Mouse (Mus musculus): Measurements from ENCODE around the gene Wnk2. TPM values are rescaled to one million over a fixed set of nuclear protein-coding genes. Genes with fewer than 3 reads are reported as not detected.
"Not testable (repeated sequence)": the region's sequence is repeated elsewhere in the genome, so short reads cannot be mapped to it uniquely, and the experiment has no call there.

The Wnk2 gene
- polyA plus RNA-seq, 1 experiment from 2014 or later: 21.0 TPM

GRCm38 (mm10) chr13:49054753-49055152 lies 93.1 kb downstream of the Wnk2 start:
- H3K27ac ChIP-seq; H3K9ac ChIP-seq (replicated peaks); H3K4me2 ChIP-seq (replicated peaks); H3K4me1 ChIP-seq (replicated peaks); H3K4me3 ChIP-seq (replicated peaks); H3K27me3 ChIP-seq; ATAC-seq; H3K9me3 ChIP-seq: not testable (repeated sequence)
- H3K36me3 ChIP-seq: peaks cover 74% of the 10 kb centered on the region

- Histone ChIP-seq H3K9ac (replicated peaks) (no peak overlapping the region), H3K4me1 (replicated peaks) (no peaks in the 10 kb centered on the region), H3K9me3 (no peaks in the 10 kb centered on the region), H3K36me3 (peaks cover 73% of the 10 kb centered on the region), H3K4me2 (replicated peaks) (no peak overlapping the region), H3K27me3 (no peaks in the 10 kb centered on the region), H3K4me3 (replicated peaks) (no peak overlapping the region), H3K27ac (no peak overlapping the region)
- ATAC-seq: no peak
- 86% methylated on average over 2 of the region's 2 CpGs for WGBS
Measured at GRCm38 (mm10) chr13:49053333-49053732, 94.5 kb downstream of the Wnk2 start.

- ATAC-seq: no peak
- no peaks in the 10 kb centered on the region for H3K9me3 ChIP-seq
- no peaks in the 10 kb centered on the region for H3K4me1 ChIP-seq (replicated peaks)
- no peak overlapping the region for H3K4me2 ChIP-seq (replicated peaks)
- peaks cover 74% of the 10 kb centered on the region for H3K36me3 ChIP-seq
- 47% methylated on average over 9 of the region's 9 CpGs for WGBS
- H3K27me3 ChIP-seq: no peaks in the 10 kb centered on the region
- H3K4me3 ChIP-seq (replicated peaks): no peak overlapping the region
- H3K27ac ChIP-seq: no peak overlapping the region
- H3K9ac ChIP-seq (replicated peaks): no peak overlapping the region
Measured at GRCm38 (mm10) chr13:49052512-49052911, 95.3 kb downstream of the Wnk2 start.

GRCm38 (mm10) chr13:49047393-49047792 lies 100.4 kb downstream of the Wnk2 start:
- no peak overlapping the region for H3K4me3 ChIP-seq (replicated peaks)
- peaks cover 76% of the 10 kb centered on the region for H3K36me3 ChIP-seq
- H3K27ac ChIP-seq: no peak overlapping the region
- no peak overlapping the region for H3K4me2 ChIP-seq (replicated peaks)
- peaks cover 17% of the 10 kb centered on the region for H3K4me1 ChIP-seq (replicated peaks)
- WGBS: 92% methylated on average over 1 of the region's 1 CpGs
- no peaks in the 10 kb centered on the region for H3K27me3 ChIP-seq
- ATAC-seq: no peak
- no peaks in the 10 kb centered on the region for H3K9me3 ChIP-seq
- H3K9ac ChIP-seq (replicated peaks): no peak overlapping the region

GRCm38 (mm10) chr13:49044145-49044561 lies 103.7 kb downstream of the Wnk2 start:
- no peaks in the 10 kb centered on the region for H3K27me3 ChIP-seq
- H3K4me3 ChIP-seq (replicated peaks): no peak overlapping the region
- H3K9me3 ChIP-seq: no peaks in the 10 kb centered on the region
- no peak overlapping the region for H3K4me2 ChIP-seq (replicated peaks)
- WGBS: 7% methylated on average over 10 of the region's 10 CpGs
- H3K36me3 ChIP-seq: peaks cover 61% of the 10 kb centered on the region
- H3K27ac ChIP-seq: peak overlapping the region; percentile 79
- peak overlapping the region; percentile 15; the same call in 1 of the 2 replicates for H3K9ac ChIP-seq (replicated peaks)
- peak; percentile 58 for ATAC-seq
- H3K4me1 ChIP-seq (replicated peaks): peaks cover 17% of the 10 kb centered on the region

- WGBS: 98% methylated on average over 15 of the region's 15 CpGs
- Histone ChIP-seq H3K9ac (replicated peaks) (no peak overlapping the region), H3K27ac (no peak overlapping the region), H3K9me3 (no peaks in the 10 kb centered on the region), H3K4me1 (replicated peaks) (peaks cover 30% of the 10 kb centered on the region), H3K27me3 (no peaks in the 10 kb centered on the region), H3K4me2 (replicated peaks) (no peak overlapping the region), H3K4me3 (replicated peaks) (no peak overlapping the region), H3K36me3 (peaks cover 63% of the 10 kb centered on the region)
- no peak for ATAC-seq
Measured at GRCm38 (mm10) chr13:49042371-49042770, 105.4 kb downstream of the Wnk2 start.

GRCm38 (mm10) chr13:49036928-49037574 lies 110.8 kb downstream of the Wnk2 start:
- 76% methylated on average over 7 of the region's 7 CpGs for WGBS
- H3K27ac ChIP-seq: no peak overlapping the region
- no peak overlapping the region for H3K9ac ChIP-seq (replicated peaks)
- H3K4me2 ChIP-seq (replicated peaks): no peak overlapping the region
- no peaks in the 10 kb centered on the region for H3K27me3 ChIP-seq
- peaks cover 63% of the 10 kb centered on the region for H3K36me3 ChIP-seq
- peak; percentile 24; the same call in 1 of the 2 replicates for ATAC-seq
- H3K9me3 ChIP-seq: no peaks in the 10 kb centered on the region
- H3K4me3 ChIP-seq (replicated peaks): no peak overlapping the region
- peaks cover 21% of the 10 kb centered on the region for H3K4me1 ChIP-seq (replicated peaks)

GRCm38 (mm10) chr13:49036436-49036835 lies 111.4 kb downstream of the Wnk2 start:
- Histone ChIP-seq H3K27me3 (no peaks in the 10 kb centered on the region), H3K4me1 (replicated peaks) (peaks cover 21% of the 10 kb centered on the region), H3K36me3 (peaks cover 58% of the 10 kb centered on the region), H3K9ac (replicated peaks) (no peak overlapping the region), H3K9me3 (no peaks in the 10 kb centered on the region; the same call in 1 of the 2 replicates), H3K27ac (no peak overlapping the region), H3K4me3 (replicated peaks) (no peak overlapping the region), H3K4me2 (replicated peaks) (no peak overlapping the region)
- 90% methylated on average over 4 of the region's 4 CpGs for WGBS
- ATAC-seq: peak; percentile 58; the same call in 1 of the 2 replicates

- Histone ChIP-seq H3K9me3 (no peaks in the 10 kb centered on the region; the same call in 1 of the 2 replicates), H3K27me3 (no peaks in the 10 kb centered on the region), H3K4me2 (replicated peaks) (no peak overlapping the region), H3K36me3 (peaks cover 17% of the 10 kb centered on the region), H3K9ac (replicated peaks) (no peak overlapping the region), H3K4me3 (replicated peaks) (no peak overlapping the region), H3K27ac (no peak overlapping the region), H3K4me1 (replicated peaks) (peaks cover 10% of the 10 kb centered on the region)
- whole genome bisulfite sequencing: 86% methylated on average over 2 of the region's 2 CpGs
- no peak for ATAC-seq
Measured at GRCm38 (mm10) chr13:49031029-49031428, 116.8 kb downstream of the Wnk2 start.

GRCm38 (mm10) chr13:49028757-49029539 lies 118.9 kb downstream of the Wnk2 start:
- Histone ChIP-seq H3K27ac (peak overlapping the region; percentile 44; the same call in 1 of the 2 replicates), H3K4me2 (replicated peaks) (no peak overlapping the region), H3K9me3 (no peaks in the 10 kb centered on the region; the same call in 1 of the 2 replicates), H3K27me3 (0 out of 2 replicates have a peak, but pooled peaks cover 2% of the 10 kb centered on the region), H3K36me3 (no peaks in the 10 kb centered on the region), H3K9ac (replicated peaks) (no peak overlapping the region), H3K4me1 (replicated peaks) (peaks cover 21% of the 10 kb centered on the region), H3K4me3 (replicated peaks) (no peak overlapping the region)
- no peak; the same call in 1 of the 2 replicates for ATAC-seq
- 61% methylated on average over 8 of the region's 8 CpGs for WGBS

- Histone ChIP-seq H3K27me3 (0 out of 2 replicates have a peak, but pooled peaks cover 2% of the 10 kb centered on the region), H3K27ac (no peak overlapping the region), H3K4me1 (replicated peaks) (peaks cover 21% of the 10 kb centered on the region), H3K36me3 (no peaks in the 10 kb centered on the region), H3K4me3 (replicated peaks) (no peak overlapping the region), H3K9me3 (no peaks in the 10 kb centered on the region; the same call in 1 of the 2 replicates), H3K4me2 (replicated peaks) (no peak overlapping the region), H3K9ac (replicated peaks) (no peak overlapping the region)
- no peak for ATAC-seq
- WGBS: 90% methylated on average over 8 of the region's 8 CpGs
Measured at GRCm38 (mm10) chr13:49027057-49027456, 120.8 kb downstream of the Wnk2 start.

- no peak overlapping the region for H3K27ac ChIP-seq
- no peak overlapping the region for H3K4me3 ChIP-seq (replicated peaks)
- no peak overlapping the region for H3K4me2 ChIP-seq (replicated peaks)
- ATAC-seq: peak; percentile 41; the same call in 1 of the 2 replicates
- whole genome bisulfite sequencing: 13% methylated on average over 1 of the region's 1 CpGs
- 0 out of 2 replicates have a peak, but pooled peaks cover 2% of the 10 kb centered on the region for H3K27me3 ChIP-seq
- no peaks in the 10 kb centered on the region for H3K9me3 ChIP-seq
- H3K9ac ChIP-seq (replicated peaks): no peak overlapping the region
- no peaks in the 10 kb centered on the region for H3K36me3 ChIP-seq
- H3K4me1 ChIP-seq (replicated peaks): peaks cover 21% of the 10 kb centered on the region
Measured at GRCm38 (mm10) chr13:49025521-49025920, 122.3 kb downstream of the Wnk2 start.

All from midbrain, embryonic 13.5 days (tissue).